Mouse (Mus musculus): Measurements from ENCODE around the gene Sdc1. TPM values are rescaled to one million over a fixed set of nuclear protein-coding genes. Genes with fewer than 3 reads are reported as not detected.

Sdc1 gene
- total and polyA plus RNA-seq, 2 experiments from 2014 or later = 22.5 to 39.8 TPM

DNA sequence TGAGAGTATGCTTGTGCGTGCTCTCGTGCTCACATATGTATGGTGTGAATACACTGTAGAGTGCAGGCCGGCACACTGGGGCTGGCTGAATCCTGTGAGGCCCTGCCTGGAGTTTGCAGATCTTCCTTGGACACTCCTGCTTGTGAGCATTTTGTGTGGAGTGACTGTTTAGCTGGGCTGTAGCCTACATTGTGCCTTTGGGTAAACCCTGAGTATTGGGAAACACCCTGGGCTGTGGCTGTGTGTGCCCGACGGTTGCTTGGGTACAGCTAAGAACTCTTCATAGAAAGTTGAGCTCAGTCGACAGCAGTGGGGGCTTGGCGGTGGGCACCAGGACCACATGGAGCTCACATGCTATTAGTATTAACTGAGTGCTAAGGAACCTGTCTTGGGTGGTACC lies 5.1 kb downstream of the Sdc1 start:
- H3K27me3 ChIP-seq (ENCODE audit: control insufficient read depth, insufficient read depth, low read length) = no peaks in the 10 kb centered on the region
- WGBS = 87% methylated on average over 7 of the region's 7 CpGs
- DNase-seq (ENCODE audit: low spot score) (no peak), ATAC-seq (ENCODE audit: insufficient read depth, low read depth) (no peak)
- H3K9ac ChIP-seq (replicated peaks; ENCODE audit: low read depth, low read length) = no peak overlapping the region
- no peak overlapping the region for H3K27ac ChIP-seq (ENCODE audit: low read depth)
- TF ChIP-seq CTCF (IDR thresholded peaks at IDR 0.05; ENCODE audit: low read depth) (no peak), EP300 (IDR thresholded peaks at IDR 0.05; ENCODE audit: low read depth) (no peak)
- no peak overlapping the region for H3K4me3 ChIP-seq (ENCODE audit: low read depth, low read length)
- no peak overlapping the region for H3K4me2 ChIP-seq (ENCODE audit: low read depth, low read length)
- 0 out of 2 replicates have a peak, but pooled peaks cover 4% of the 10 kb centered on the region for H3K4me1 ChIP-seq (ENCODE audit: control insufficient read depth, insufficient read depth)
- H3K36me3 ChIP-seq (replicated peaks; ENCODE audit: control insufficient read depth, insufficient read depth, low read length) = no peaks in the 10 kb centered on the region
- no peaks in the 10 kb centered on the region for H3K9me3 ChIP-seq (replicated peaks; ENCODE audit: control insufficient read depth, low read length)

DNA sequence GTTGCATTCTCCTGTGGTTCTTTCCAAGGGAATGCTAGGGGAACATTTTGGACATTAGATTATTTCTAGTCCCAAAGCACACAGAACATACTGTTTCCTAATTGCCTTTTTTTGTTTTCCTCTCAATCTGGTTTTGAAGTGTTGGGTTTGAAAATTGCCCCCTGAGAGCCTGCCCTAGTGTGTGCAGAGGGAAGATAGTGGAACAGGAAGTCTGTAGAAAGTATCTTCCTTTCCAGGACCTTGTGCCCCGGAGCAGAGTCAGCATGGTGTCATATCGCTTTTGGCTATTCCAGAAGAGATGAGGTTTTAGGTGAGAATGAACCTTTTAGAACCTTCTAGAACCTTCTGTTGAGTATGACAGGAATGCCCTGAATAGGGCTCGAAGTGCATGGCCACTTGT lies 5.6 kb downstream of the Sdc1 start:
- WGBS = 69% methylated on average over 3 of the region's 3 CpGs

DNA sequence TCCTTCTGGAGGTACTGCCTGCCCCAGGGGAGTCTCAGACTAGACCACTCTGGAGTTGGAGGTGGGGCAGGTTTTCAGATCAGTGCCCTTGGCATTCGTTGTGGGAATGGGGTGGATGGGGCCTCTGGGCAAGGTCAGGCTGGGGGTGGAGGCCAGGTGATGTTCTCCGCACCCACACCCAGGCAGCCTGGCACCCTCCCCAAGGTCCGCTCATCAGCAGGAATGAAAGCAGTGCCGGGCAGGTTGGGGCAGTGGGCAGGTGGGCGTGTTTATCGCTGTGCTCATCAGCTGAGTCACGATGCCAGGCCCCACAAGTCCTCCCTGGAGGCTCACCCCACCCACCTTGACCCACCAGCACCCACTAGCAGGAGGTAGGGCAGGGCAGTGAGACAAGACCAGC lies 7.0 kb downstream of the Sdc1 start:
- no peak overlapping the region for H3K4me2 ChIP-seq (ENCODE audit: low read depth, low read length)
- H3K36me3 ChIP-seq (replicated peaks; ENCODE audit: control insufficient read depth, insufficient read depth, low read length) = no peaks in the 10 kb centered on the region
- H3K9ac ChIP-seq (replicated peaks; ENCODE audit: low read depth, low read length) = no peak overlapping the region
- H3K27me3 ChIP-seq (ENCODE audit: control insufficient read depth, insufficient read depth, low read length) = no peaks in the 10 kb centered on the region
- no peak for ATAC-seq (ENCODE audit: insufficient read depth, low read depth)
- H3K9me3 ChIP-seq (replicated peaks; ENCODE audit: control insufficient read depth, low read length) = no peaks in the 10 kb centered on the region
- peaks cover 10% of the 10 kb centered on the region; the same call in 1 of the 2 replicates for H3K4me1 ChIP-seq (ENCODE audit: control insufficient read depth, insufficient read depth)
- no peak overlapping the region for H3K4me3 ChIP-seq (ENCODE audit: low read depth, low read length)
- DNase-seq (ENCODE audit: low spot score) = no peak
- TF ChIP-seq CTCF (IDR thresholded peaks at IDR 0.05; ENCODE audit: low read depth) = no peak
- no peak overlapping the region for H3K27ac ChIP-seq (ENCODE audit: low read depth)
- 82% methylated on average over 7 of the region's 7 CpGs for WGBS

More for the DNA sequence above, 5.6 kb downstream of the Sdc1 start:
- no peaks in the 10 kb centered on the region for H3K9me3 ChIP-seq (replicated peaks; ENCODE audit: control insufficient read depth, low read length)
- no peaks in the 10 kb centered on the region for H3K36me3 ChIP-seq (replicated peaks; ENCODE audit: control insufficient read depth, insufficient read depth, low read length)
- no peaks in the 10 kb centered on the region for H3K27me3 ChIP-seq (ENCODE audit: control insufficient read depth, insufficient read depth, low read length)
- TF ChIP-seq EP300 (IDR thresholded peaks at IDR 0.05; ENCODE audit: low read depth) (no peak), CTCF (IDR thresholded peaks at IDR 0.05; ENCODE audit: low read depth) (no peak)
- no peak for DNase-seq (ENCODE audit: low spot score)
- H3K27ac ChIP-seq (ENCODE audit: low read depth) = no peak overlapping the region
- H3K9ac ChIP-seq (replicated peaks; ENCODE audit: low read depth, low read length) = no peak overlapping the region
- H3K4me2 ChIP-seq (ENCODE audit: low read depth, low read length) = no peak overlapping the region
- H3K4me3 ChIP-seq (ENCODE audit: low read depth, low read length) = no peak overlapping the region
- peaks cover 8% of the 10 kb centered on the region; the same call in 1 of the 2 replicates for H3K4me1 ChIP-seq (ENCODE audit: control insufficient read depth, insufficient read depth)
- ATAC-seq (ENCODE audit: insufficient read depth, low read depth) = no peak

DNA sequence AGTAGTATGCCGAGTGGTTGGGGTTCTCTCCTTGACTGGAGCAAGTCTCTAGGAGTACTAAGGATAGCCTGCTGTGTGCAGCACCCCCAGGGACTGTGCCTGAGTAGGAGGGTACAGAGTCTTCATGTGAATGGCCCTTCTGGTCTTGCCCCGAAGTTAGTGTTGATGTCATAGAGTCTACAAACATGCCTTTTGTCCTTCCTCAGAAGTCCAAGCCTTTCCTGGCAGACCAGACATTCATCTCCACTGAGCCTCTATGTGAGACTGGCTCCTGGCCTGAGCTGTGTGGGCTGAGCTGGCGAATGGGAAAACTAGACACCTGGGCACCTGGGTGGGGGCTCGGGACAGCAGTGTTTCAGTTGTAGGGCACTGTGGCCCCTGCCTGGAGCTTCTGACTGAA lies 8.7 kb downstream of the Sdc1 start:
- H3K9ac ChIP-seq (replicated peaks; ENCODE audit: low read depth, low read length) = no peak overlapping the region
- ATAC-seq (ENCODE audit: insufficient read depth, low read depth) (no peak), DNase-seq (ENCODE audit: low spot score) (no peak)
- H3K36me3 ChIP-seq (replicated peaks; ENCODE audit: control insufficient read depth, insufficient read depth, low read length) = no peaks in the 10 kb centered on the region
- 81% methylated on average over 4 of the region's 4 CpGs for WGBS
- no peaks in the 10 kb centered on the region for H3K9me3 ChIP-seq (replicated peaks; ENCODE audit: control insufficient read depth, low read length)
- H3K27ac ChIP-seq (ENCODE audit: low read depth) = no peak overlapping the region
- H3K4me1 ChIP-seq (ENCODE audit: control insufficient read depth, insufficient read depth) = peaks cover 6% of the 10 kb centered on the region; the same call in 1 of the 2 replicates
- TF ChIP-seq EP300 (IDR thresholded peaks at IDR 0.05; ENCODE audit: low read depth) (no peak), CTCF (IDR thresholded peaks at IDR 0.05; ENCODE audit: low read depth) (no peak)
- H3K4me2 ChIP-seq (ENCODE audit: low read depth, low read length) = no peak overlapping the region
- no peak overlapping the region for H3K4me3 ChIP-seq (ENCODE audit: low read depth, low read length)
- no peaks in the 10 kb centered on the region for H3K27me3 ChIP-seq (ENCODE audit: control insufficient read depth, insufficient read depth, low read length)

DNA sequence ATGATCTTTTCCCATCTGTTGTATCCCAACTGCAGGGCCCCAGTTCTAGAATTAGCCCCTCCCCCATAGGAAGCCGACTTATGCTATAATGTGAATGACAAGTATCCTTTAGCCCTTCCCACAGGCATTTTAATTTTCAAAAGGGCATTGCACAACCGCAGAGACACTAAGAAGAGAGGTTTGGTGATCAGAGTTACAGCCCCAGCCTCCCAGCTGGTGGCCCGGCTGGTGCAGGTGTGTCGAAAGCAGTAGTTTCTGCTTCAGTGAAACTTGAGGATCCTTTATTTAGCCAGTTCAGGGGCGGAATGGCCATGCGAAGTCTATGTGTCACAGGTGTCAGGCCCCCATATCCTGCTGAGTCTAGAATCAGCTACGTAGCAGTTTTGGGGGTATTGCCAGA lies 10.0 kb downstream of the Sdc1 start:
- Histone ChIP-seq H3K9ac (replicated peaks; ENCODE audit: low read depth, low read length) (no peak overlapping the region), H3K27ac (ENCODE audit: low read depth) (no peak overlapping the region), H3K4me1 (ENCODE audit: control insufficient read depth, insufficient read depth) (peaks cover 6% of the 10 kb centered on the region; the same call in 1 of the 2 replicates), H3K9me3 (replicated peaks; ENCODE audit: control insufficient read depth, low read length) (no peaks in the 10 kb centered on the region), H3K4me3 (ENCODE audit: low read depth, low read length) (no peak overlapping the region), H3K4me2 (ENCODE audit: low read depth, low read length) (no peak overlapping the region), H3K27me3 (ENCODE audit: control insufficient read depth, insufficient read depth, low read length) (no peaks in the 10 kb centered on the region), H3K36me3 (replicated peaks; ENCODE audit: control insufficient read depth, insufficient read depth, low read length) (no peaks in the 10 kb centered on the region)
- TF ChIP-seq EP300 (IDR thresholded peaks at IDR 0.05; ENCODE audit: low read depth) = no peak
- TF ChIP-seq CTCF (IDR thresholded peaks at IDR 0.05; ENCODE audit: low read depth) = no peak
- DNase-seq (ENCODE audit: low spot score) (no peak), ATAC-seq (ENCODE audit: insufficient read depth, low read depth) (no peak)
- WGBS = 82% methylated on average over 7 of the region's 7 CpGs

DNA sequence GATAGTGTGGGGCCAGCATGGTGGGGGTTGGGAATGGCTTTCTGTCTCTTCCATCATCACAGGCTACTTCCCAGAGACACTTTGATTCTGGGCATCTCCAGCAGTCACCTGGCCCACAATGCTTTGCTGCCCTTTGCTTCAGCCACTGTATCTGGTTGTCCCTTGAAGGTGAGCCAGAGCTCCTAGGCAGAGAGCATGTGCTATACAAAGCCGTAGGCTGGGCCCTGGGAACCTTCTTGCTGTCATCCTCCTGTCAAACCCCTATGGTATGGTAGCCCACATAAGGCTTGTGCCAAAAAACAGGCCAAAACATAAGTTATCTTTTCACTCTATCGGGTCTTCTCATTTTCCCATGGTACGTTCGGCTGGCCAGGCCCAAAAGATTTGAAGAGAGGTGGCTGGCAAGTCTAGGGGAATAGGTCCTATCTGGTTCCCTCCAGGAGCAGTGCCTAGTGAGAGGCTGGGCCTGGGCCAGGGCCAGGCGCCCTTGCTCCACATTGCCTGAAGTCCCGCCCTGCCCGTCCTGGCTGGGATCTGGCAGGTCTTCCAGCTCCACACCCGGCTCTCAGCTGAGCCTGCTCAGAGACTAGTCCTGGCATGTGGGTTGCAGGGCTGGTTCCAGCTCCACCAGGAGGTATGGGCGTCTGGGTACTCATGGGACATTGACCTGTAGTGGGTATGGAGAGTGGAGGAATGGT lies 10.7 kb downstream of the Sdc1 start:
- no peaks in the 10 kb centered on the region for H3K27me3 ChIP-seq (ENCODE audit: control insufficient read depth, insufficient read depth, low read length)
- peak; percentile 70 for DNase-seq (ENCODE audit: low spot score)
- ATAC-seq (ENCODE audit: insufficient read depth, low read depth) = peak; percentile 87
- H3K9ac ChIP-seq (replicated peaks; ENCODE audit: low read depth, low read length) = no peak overlapping the region
- H3K9me3 ChIP-seq (replicated peaks; ENCODE audit: control insufficient read depth, low read length) = no peaks in the 10 kb centered on the region
- H3K27ac ChIP-seq (ENCODE audit: low read depth) = peak overlapping the region; percentile 53
- TF ChIP-seq CTCF (IDR thresholded peaks at IDR 0.05; ENCODE audit: low read depth) (no peak), EP300 (IDR thresholded peaks at IDR 0.05; ENCODE audit: low read depth) (no peak)
- no peak overlapping the region for H3K4me3 ChIP-seq (ENCODE audit: low read depth, low read length)
- WGBS = 28% methylated on average over 9 of the region's 9 CpGs
- H3K4me2 ChIP-seq (ENCODE audit: low read depth, low read length) = no peak overlapping the region
- H3K36me3 ChIP-seq (replicated peaks; ENCODE audit: control insufficient read depth, insufficient read depth, low read length) = no peaks in the 10 kb centered on the region
- H3K4me1 ChIP-seq (ENCODE audit: control insufficient read depth, insufficient read depth) = peaks cover 6% of the 10 kb centered on the region; the same call in 1 of the 2 replicates

Measured in heart, postnatal 0 days (tissue).